Mouse (Mus musculus): Measurements from ENCODE around the gene Mier2. TPM values are rescaled to one million over a fixed set of nuclear protein-coding genes. Genes with fewer than 3 reads are reported as not detected.

Mier2 gene
- polyA plus RNA-seq, 1 experiment from 2014 or later, result 66.4 TPM

GRCm38 (mm10) chr10:79548546-79548945 lies 6.5 kb downstream of the Mier2 start:
- Histone ChIP-seq H3K4me3 (no peak overlapping the region), H3K4me2 (no peak overlapping the region), H3K9ac (no peak overlapping the region), H3K27me3 (no peaks in the 10 kb centered on the region), H3K36me3 (peaks cover 71% of the 10 kb centered on the region), H3K27ac (no peak overlapping the region), H3K4me1 (peaks cover 16% of the 10 kb centered on the region), H3K9me3 (no peaks in the 10 kb centered on the region)
- no peak for ATAC-seq (ENCODE audit: insufficient number of reproducible peaks, low FRiP score, low TSS enrichment, low read depth)
- 89% methylated on average over 5 of the region's 5 CpGs for WGBS

GRCm38 (mm10) chr10:79547148-79547675 lies 7.8 kb downstream of the Mier2 start:
- WGBS, result 70% methylated on average over 5 of the region's 5 CpGs
- Histone ChIP-seq H3K27ac (no peak overlapping the region), H3K4me3 (no peak overlapping the region), H3K4me1 (peaks cover 3% of the 10 kb centered on the region; the same call in 1 of the 2 replicates), H3K4me2 (no peak overlapping the region), H3K27me3 (no peaks in the 10 kb centered on the region), H3K36me3 (peaks cover 84% of the 10 kb centered on the region), H3K9me3 (no peaks in the 10 kb centered on the region), H3K9ac (no peak overlapping the region)
- no peak for ATAC-seq (ENCODE audit: insufficient number of reproducible peaks, low FRiP score, low TSS enrichment, low read depth)

- Histone ChIP-seq H3K27me3 (no peaks in the 10 kb centered on the region), H3K4me3 (no peak overlapping the region), H3K4me2 (no peak overlapping the region), H3K9me3 (no peaks in the 10 kb centered on the region), H3K27ac (no peak overlapping the region), H3K9ac (no peak overlapping the region), H3K4me1 (no peaks in the 10 kb centered on the region), H3K36me3 (peaks cover 92% of the 10 kb centered on the region)
- 89% methylated on average over 11 of the region's 11 CpGs for WGBS
- ATAC-seq (ENCODE audit: insufficient number of reproducible peaks, low FRiP score, low TSS enrichment, low read depth), result no peak
Measured at GRCm38 (mm10) chr10:79546483-79546882, 8.5 kb downstream of the Mier2 start.

GRCm38 (mm10) chr10:79545891-79546290 lies 9.1 kb downstream of the Mier2 start:
- no peak for ATAC-seq (ENCODE audit: insufficient number of reproducible peaks, low FRiP score, low TSS enrichment, low read depth)
- H3K9ac ChIP-seq, result no peak overlapping the region
- no peaks in the 10 kb centered on the region for H3K4me1 ChIP-seq
- H3K27ac ChIP-seq, result no peak overlapping the region
- H3K4me2 ChIP-seq, result no peak overlapping the region
- H3K4me3 ChIP-seq, result no peak overlapping the region
- no peaks in the 10 kb centered on the region for H3K27me3 ChIP-seq
- 91% methylated on average over 12 of the region's 12 CpGs for WGBS
- H3K9me3 ChIP-seq, result no peaks in the 10 kb centered on the region
- peaks cover 98% of the 10 kb centered on the region for H3K36me3 ChIP-seq

GRCm38 (mm10) chr10:79544631-79545030 lies 10.4 kb downstream of the Mier2 start:
- no peak overlapping the region for H3K27ac ChIP-seq
- 92% methylated on average over 5 of the region's 5 CpGs for WGBS
- no peak overlapping the region for H3K4me2 ChIP-seq
- no peaks in the 10 kb centered on the region for H3K27me3 ChIP-seq
- no peak overlapping the region for H3K4me3 ChIP-seq
- no peak overlapping the region for H3K9ac ChIP-seq
- no peak for ATAC-seq (ENCODE audit: insufficient number of reproducible peaks, low FRiP score, low TSS enrichment, low read depth)
- peaks cover 100% of the 10 kb centered on the region for H3K36me3 ChIP-seq
- no peaks in the 10 kb centered on the region for H3K9me3 ChIP-seq
- no peaks in the 10 kb centered on the region for H3K4me1 ChIP-seq

GRCm38 (mm10) chr10:79543884-79544597 lies 11.0 kb downstream of the Mier2 start:
- no peaks in the 10 kb centered on the region for H3K27me3 ChIP-seq
- no peak overlapping the region for H3K9ac ChIP-seq
- no peak overlapping the region for H3K4me2 ChIP-seq
- no peaks in the 10 kb centered on the region for H3K9me3 ChIP-seq
- ATAC-seq (ENCODE audit: insufficient number of reproducible peaks, low FRiP score, low TSS enrichment, low read depth), result no peak
- no peak overlapping the region for H3K4me3 ChIP-seq
- H3K36me3 ChIP-seq, result peaks cover 100% of the 10 kb centered on the region
- 80% methylated on average over 9 of the region's 9 CpGs for WGBS
- no peak overlapping the region for H3K27ac ChIP-seq
- no peaks in the 10 kb centered on the region for H3K4me1 ChIP-seq

- Histone ChIP-seq H3K36me3 (peaks cover 91% of the 10 kb centered on the region), H3K9me3 (no peaks in the 10 kb centered on the region), H3K4me2 (no peak overlapping the region), H3K4me1 (no peaks in the 10 kb centered on the region), H3K27ac (no peak overlapping the region), H3K4me3 (no peak overlapping the region), H3K27me3 (no peaks in the 10 kb centered on the region), H3K9ac (no peak overlapping the region)
- ATAC-seq (ENCODE audit: insufficient number of reproducible peaks, low FRiP score, low TSS enrichment, low read depth), result no peak
- 93% methylated on average over 11 of the region's 11 CpGs for WGBS
Measured at GRCm38 (mm10) chr10:79542171-79542570, 12.8 kb downstream of the Mier2 start.

GRCm38 (mm10) chr10:79541522-79541921 lies 13.5 kb downstream of the Mier2 start:
- no peak overlapping the region for H3K27ac ChIP-seq
- 86% methylated on average over 15 of the region's 15 CpGs for WGBS
- no peaks in the 10 kb centered on the region for H3K4me1 ChIP-seq
- ATAC-seq (ENCODE audit: insufficient number of reproducible peaks, low FRiP score, low TSS enrichment, low read depth), result no peak
- H3K9me3 ChIP-seq, result no peaks in the 10 kb centered on the region
- no peak overlapping the region for H3K4me3 ChIP-seq
- H3K36me3 ChIP-seq, result peaks cover 85% of the 10 kb centered on the region
- H3K4me2 ChIP-seq, result no peak overlapping the region
- no peaks in the 10 kb centered on the region for H3K27me3 ChIP-seq
- no peak overlapping the region for H3K9ac ChIP-seq

GRCm38 (mm10) chr10:79540746-79541145 lies 14.3 kb downstream of the Mier2 start:
- H3K9ac ChIP-seq, result no peak overlapping the region
- 94% methylated on average over 11 of the region's 11 CpGs for WGBS
- H3K36me3 ChIP-seq, result peaks cover 77% of the 10 kb centered on the region
- H3K27me3 ChIP-seq, result no peaks in the 10 kb centered on the region
- ATAC-seq (ENCODE audit: insufficient number of reproducible peaks, low FRiP score, low TSS enrichment, low read depth), result no peak
- H3K4me3 ChIP-seq, result no peak overlapping the region
- H3K4me1 ChIP-seq, result no peaks in the 10 kb centered on the region
- no peak overlapping the region for H3K4me2 ChIP-seq
- no peaks in the 10 kb centered on the region for H3K9me3 ChIP-seq
- no peak overlapping the region for H3K27ac ChIP-seq

GRCm38 (mm10) chr10:79539701-79540495 lies 15.1 kb downstream of the Mier2 start:
- no peak for ATAC-seq (ENCODE audit: insufficient number of reproducible peaks, low FRiP score, low TSS enrichment, low read depth)
- WGBS, result 91% methylated on average over 16 of the region's 16 CpGs
- no peaks in the 10 kb centered on the region for H3K9me3 ChIP-seq
- H3K27ac ChIP-seq, result no peak overlapping the region
- H3K4me2 ChIP-seq, result no peak overlapping the region
- peaks cover 69% of the 10 kb centered on the region for H3K36me3 ChIP-seq
- H3K9ac ChIP-seq, result no peak overlapping the region
- H3K27me3 ChIP-seq, result no peaks in the 10 kb centered on the region
- H3K4me3 ChIP-seq, result no peak overlapping the region
- H3K4me1 ChIP-seq, result no peaks in the 10 kb centered on the region

- no peak overlapping the region for H3K4me2 ChIP-seq
- peaks cover 58% of the 10 kb centered on the region for H3K36me3 ChIP-seq
- peaks cover 1% of the 10 kb centered on the region; the same call in 1 of the 2 replicates for H3K4me1 ChIP-seq
- 60% methylated on average over 4 of the region's 4 CpGs for WGBS
- H3K27me3 ChIP-seq, result no peaks in the 10 kb centered on the region
- no peaks in the 10 kb centered on the region for H3K9me3 ChIP-seq
- no peak overlapping the region for H3K4me3 ChIP-seq
- H3K9ac ChIP-seq, result no peak overlapping the region
- no peak overlapping the region for H3K27ac ChIP-seq
- no peak for ATAC-seq (ENCODE audit: insufficient number of reproducible peaks, low FRiP score, low TSS enrichment, low read depth)
Measured at GRCm38 (mm10) chr10:79538873-79539272, 16.1 kb downstream of the Mier2 start.

GRCm38 (mm10) chr10:79538323-79538722 lies 16.7 kb downstream of the Mier2 start:
- Histone ChIP-seq H3K9me3 (no peaks in the 10 kb centered on the region), H3K27ac (no peak overlapping the region), H3K4me1 (peaks cover 7% of the 10 kb centered on the region), H3K4me3 (no peak overlapping the region), H3K9ac (no peak overlapping the region), H3K27me3 (no peaks in the 10 kb centered on the region), H3K4me2 (no peak overlapping the region), H3K36me3 (peaks cover 53% of the 10 kb centered on the region)
- ATAC-seq (ENCODE audit: insufficient number of reproducible peaks, low FRiP score, low TSS enrichment, low read depth), result no peak
- 81% methylated on average over 3 of the region's 3 CpGs for WGBS
